Mouse (Mus musculus) layer of hippocampus, postnatal 36 days (tissue): ENCODE results near the gene Wdr63. TPM values are rescaled to one million over a fixed set of nuclear protein-coding genes. Genes with fewer than 3 reads are reported as not detected.

Experiments used
- DNase-seq, 2 experiments: peaks; one replicate each; pipeline ENCODE4 v3.0.0; 2022
- total RNA-seq, 2 experiments: library from RNA; stranded (reverse); gene quantifications; 2 replicates each; pipeline ENCODE4 v1.2.3; 2021

Gene Wdr63
- total RNA-seq, 2 experiments from 2014 or later: 0.60 to 0.99 TPM

GRCm38 (mm10) chr3:146121310-146122124 lies 13.6 kb upstream of the Wdr63 start:
- no peak for DNase-seq

DNA sequence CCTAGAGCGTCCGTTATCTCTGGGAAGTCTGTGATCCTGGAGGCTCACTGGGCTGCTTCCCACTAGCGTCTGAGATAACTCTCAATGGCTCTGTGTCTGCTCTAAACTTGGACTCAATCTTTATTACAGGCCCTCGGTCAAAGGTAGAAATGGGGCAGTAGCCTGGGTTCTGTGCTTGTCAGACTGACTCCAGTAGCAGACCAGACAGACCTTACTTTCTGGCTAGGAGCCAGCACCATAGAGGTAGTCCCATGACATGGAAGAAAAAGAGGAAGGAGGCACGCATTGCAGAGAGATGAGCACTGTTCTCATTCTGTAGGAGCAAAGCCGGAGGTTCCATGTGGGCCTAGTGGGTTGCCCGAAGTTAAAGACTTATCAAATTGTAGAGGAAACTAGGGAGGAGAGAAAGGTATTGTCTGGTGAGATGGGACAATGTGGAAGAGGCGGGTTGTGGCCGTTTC lies 10.1 kb upstream of the Wdr63 start:
- DNase-seq: no peak

DNA sequence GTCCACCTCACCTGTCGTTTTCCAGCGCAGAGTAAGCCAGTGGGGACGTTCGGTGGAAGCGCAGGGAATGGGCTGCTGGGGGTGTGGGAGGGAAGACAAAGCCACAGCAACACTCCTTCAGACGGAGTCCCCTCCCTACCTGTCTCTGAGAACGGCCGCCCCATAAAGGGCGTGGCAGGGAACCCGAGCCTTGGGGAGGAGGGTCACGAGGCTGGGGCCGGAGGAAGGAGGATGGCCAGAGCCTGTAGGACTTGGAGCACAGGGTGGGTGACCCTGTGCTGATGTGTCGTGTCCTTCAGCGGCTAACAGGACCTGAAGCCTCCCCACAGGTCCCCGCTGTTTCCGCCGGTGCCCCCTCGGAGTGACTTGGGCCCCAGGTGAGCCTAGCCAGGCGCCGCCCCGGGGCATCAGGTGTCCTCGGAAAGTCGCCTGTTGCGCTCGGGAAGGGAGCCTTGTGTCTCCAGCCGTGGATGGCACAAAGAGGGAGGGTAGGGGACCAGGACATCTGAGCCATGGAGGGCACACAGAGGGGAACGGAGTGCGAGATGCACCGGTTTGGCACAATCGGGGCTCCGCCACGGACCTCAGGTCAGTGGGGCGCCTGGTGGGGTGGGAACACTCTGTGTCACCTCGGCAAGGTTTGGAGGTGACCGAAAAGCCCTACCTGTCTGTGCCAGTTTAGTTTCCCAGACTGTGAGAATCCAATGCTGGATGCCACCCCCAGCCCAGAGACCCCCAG lies 9.5 kb upstream of the Wdr63 start, which contains the start of gene Mcoln3:
TSS of gene Mcoln3 (plus strand) at position 193 of the 739 bp plus-strand sequence.
- DNase-seq: no peak

- no peak for DNase-seq
Observed at GRCm38 (mm10) chr3:146110916-146111315, 3.0 kb upstream of the Wdr63 start.

- DNase-seq: no peak
Observed at GRCm38 (mm10) chr3:146110358-146110757, 2.4 kb upstream of the Wdr63 start.

DNA sequence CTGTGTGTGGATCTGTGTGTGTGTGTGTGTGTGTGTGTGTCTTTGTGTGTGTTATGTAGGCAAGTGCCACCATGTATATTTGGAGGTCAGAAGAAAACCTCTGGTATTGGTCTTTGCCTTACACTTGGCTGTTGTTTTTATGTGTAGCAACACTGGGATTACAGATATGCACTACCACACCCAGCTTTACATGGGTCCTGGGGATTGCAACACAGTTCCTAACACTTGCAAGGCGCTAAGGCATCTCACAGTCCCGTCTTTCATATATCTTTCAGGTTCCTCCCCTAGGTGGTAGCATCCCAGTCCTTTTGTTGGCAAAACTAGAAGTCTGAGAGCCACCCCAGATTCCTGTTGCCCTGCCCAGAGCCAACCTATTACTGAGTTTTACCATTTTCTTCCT lies 1.0 kb upstream of the Wdr63 start:
- DNase-seq: no peak

DNA sequence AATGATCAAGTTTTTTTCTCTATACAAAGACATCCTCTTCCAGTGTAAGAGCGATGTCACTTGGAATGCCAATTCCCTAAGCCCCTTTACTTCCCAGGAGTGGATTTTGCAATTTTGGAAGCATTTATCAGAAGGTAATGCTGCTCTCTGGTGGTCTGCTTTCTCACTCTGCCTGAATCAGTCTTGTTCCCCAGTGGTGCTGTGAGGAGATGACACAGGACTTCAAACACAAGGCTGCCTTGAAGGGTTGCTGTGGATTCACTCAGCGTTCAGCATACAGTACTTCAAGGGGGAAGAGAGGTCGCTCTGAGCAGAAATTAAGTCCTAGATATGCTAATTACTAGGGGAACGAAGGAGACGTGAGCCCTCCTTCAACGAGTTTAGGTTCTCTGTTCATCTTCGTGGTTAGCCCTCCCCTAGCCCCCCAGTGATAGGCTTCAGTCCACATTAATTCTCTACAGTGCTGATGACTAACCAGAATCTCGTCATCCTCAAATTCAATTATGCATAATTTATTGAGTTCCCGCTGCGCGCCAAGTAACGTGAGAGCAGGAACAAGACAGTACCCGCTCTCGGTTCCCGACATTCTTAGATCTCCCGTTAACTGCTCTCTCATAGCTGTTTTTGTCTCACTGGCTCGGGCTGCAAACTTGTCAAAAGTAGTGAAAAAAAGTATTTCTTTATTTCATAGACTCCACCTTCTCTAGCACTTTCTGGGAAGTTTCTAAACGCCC lies 647 bp downstream of the Wdr63 start:
- DNase-seq: no peak

GRCm38 (mm10) chr3:146102049-146102448 lies 5.9 kb downstream of the Wdr63 start:
- DNase-seq: no peak

DNA sequence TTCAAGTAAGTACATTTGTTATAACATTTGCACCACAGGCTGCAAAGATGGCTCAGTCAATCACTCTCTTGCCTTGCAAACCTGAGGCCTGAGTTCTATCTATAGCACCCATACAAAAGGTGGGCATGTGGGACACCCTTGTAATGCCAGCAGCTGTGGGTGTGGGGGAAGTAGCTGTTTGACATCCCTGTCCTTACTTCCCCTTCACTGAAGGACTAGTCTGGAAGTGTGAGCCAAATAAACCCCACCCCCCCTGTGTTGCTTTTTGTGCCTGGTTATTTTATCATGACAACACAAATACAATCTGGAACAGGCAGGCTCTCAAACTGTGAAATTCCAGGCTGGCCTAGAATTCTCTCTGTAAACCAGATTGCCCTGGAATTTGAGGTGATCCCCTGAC lies 8.0 kb downstream of the Wdr63 start:
- DNase-seq: no peak

DNA sequence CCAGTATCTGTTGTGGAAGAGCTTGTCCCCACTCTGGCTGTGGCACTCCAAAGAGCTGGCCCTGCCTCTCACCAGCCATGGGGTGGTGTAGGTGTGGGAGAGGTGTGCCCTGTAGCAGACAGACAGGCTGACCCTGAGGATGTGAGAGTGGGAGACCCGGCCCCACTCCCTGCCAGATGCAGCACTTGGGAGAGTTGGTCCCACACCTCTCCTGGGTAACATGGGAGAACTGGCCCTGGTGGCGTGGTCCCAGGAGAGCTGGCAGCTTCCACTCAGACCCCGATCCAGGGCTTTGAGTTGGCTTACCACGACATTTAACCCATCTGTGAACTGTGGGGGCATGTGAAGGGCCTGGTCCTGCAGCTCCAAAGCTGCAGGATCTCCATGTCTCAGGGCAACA lies 10.1 kb downstream of the Wdr63 start:
- DNase-seq: no peak

GRCm38 (mm10) chr3:146096986-146097385 lies 10.9 kb downstream of the Wdr63 start:
- no peak for DNase-seq

GRCm38 (mm10) chr3:146095066-146095465 lies 12.9 kb downstream of the Wdr63 start:
- DNase-seq: no peak

- no peak for DNase-seq
Observed at GRCm38 (mm10) chr3:146090988-146091657, 16.8 kb downstream of the Wdr63 start.

- no peak for DNase-seq
Observed at GRCm38 (mm10) chr3:146080241-146080640, 27.7 kb downstream of the Wdr63 start.

DNA sequence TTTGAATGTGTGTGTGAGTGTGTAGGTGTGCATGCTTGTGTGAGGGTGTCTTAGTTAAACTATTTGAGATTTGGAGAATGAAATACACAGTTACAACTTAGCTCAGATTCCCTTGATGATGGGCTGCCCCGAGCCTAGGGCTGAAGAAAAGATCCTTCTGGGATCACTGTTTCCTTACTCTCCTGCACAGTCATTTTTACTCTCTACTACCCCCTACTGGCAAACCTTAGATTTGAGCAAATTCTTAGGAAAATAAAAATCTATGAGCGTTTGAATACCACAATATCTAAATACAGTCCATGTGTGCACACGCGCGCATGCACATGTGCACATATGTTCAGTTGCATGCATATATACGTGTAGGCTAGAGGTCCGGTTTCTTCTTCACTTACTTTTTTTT lies 35.1 kb downstream of the Wdr63 start:
- DNase-seq: no peak

GRCm38 (mm10) chr3:146069276-146069675 lies 38.7 kb downstream of the Wdr63 start:
- DNase-seq: no peak

DNA sequence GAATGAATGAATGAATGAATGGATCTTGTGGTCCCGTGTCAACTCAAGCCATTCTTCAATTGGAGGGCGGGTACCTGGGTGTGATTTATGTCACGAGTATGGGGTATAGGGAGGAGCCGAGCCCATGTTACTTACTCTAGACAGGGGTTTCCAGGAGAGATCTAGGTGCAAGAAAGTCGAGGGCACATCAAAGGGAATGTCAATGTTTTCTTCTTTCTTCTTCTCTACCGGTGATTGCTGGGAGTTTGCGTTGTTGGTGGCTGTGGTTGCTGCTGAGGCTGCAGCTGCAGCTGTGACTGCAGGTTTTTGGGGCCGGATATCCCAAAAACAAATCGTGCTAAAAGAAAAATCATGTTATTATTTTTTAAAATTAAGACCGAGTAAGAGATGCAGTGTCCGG lies 44.8 kb downstream of the Wdr63 start:
- DNase-seq: no peak

- no peak for DNase-seq
Observed at GRCm38 (mm10) chr3:146059356-146059926, 48.5 kb downstream of the Wdr63 start.

DNA sequence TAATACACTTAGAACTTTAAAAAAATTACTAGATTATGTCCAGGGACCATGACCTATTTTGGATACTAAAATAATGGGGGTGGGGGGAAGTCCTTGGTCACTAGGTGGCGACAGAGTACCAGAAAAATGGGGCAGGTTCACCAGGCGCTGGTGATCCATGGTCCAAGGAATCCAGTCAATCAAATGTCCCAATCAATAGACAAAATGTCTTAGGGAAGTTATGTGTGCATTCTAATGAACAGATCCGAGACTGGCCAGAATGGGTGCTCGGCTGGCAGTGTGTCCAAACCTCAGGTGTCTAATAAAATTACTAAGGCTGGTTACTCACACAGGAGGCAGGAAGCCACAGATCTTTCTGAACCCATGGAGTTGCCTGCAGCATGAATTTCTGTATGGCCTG lies 49.7 kb downstream of the Wdr63 start:
- DNase-seq: peak in 1 of 2 experiments; percentile 44

- DNase-seq: no peak
Observed at GRCm38 (mm10) chr3:146057131-146057530, 50.8 kb downstream of the Wdr63 start.

GRCm38 (mm10) chr3:146053873-146054272 lies 54.1 kb downstream of the Wdr63 start:
- DNase-seq: no peak
